Mouse (Mus musculus) heart, adult 11 months (tissue): ENCODE measurements around the gene Adam25.
"Not testable (repeated sequence)": the region's sequence is repeated elsewhere in the genome, so short reads cannot be mapped to it uniquely, and the experiment has no call there.

ENCODE experiments used
- DNase-seq: peaks from one replicate; pipeline ENCODE4 v3.0.0; 2022

The Adam25 gene

DNA sequence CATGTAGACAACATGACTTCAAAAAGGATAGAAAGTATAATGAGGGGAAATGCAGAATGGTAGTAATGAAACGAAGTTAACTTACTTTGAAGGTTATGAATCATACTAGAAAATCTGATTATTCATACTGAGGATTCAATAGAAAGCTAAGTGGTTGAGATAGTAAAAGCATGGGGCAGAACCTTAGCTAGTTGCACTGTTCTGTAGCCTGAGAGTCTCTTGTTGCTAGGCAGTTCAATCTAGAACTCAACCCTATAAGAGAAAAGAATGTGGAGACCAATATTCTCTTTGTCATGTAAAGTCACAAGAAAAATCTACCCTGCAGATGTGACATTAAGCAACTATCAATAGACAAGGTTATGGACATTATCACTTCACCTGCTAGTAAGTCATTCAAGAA, at the start of gene Adam25:
TSS of gene Adam25 (plus strand) at position 301 of the 400 bp plus-strand sequence.
- DNase-seq: not testable (repeated sequence)

DNA sequence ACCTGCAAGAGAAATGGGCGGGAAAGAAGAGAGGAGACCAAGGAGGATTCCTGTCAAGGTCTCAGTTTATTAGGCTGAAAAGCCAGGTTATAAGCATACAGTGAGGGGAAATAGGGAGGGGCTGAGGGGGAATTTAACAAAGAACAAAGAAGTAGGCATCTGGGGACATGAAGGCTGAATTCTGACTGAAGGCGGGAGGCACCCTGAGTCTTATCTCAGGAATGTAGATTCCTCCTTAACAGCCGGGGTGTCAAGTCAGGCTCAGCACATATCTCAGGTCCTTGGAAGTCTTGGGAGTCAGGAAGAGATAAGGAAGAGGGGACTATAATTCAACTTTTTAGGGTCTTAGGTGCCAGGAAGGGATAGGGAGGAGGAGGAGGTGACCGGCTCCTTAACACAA, 36.6 kb upstream of the Adam25 start:
- not testable (repeated sequence) for DNase-seq

DNA sequence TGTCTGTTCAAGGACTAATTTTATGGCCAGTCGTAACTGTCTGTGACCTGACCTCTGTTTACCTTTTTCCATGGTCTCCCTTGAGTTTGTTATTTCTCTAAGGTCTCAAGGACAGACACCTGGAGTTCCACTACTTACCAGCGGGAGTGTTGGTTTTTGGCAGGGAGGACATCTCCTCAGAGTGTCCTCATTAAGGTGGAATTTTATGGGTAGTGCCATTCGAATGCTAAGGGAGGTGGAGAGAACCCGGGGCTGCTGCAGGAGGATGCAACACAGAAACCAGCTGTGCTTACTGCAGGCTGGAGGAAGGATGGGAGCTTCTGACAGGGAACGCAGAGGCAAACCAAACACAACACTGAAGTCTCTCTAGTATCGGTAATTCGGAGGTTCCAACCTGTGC, 36.0 kb upstream of the Adam25 start:
- DNase-seq: no peak

DNA sequence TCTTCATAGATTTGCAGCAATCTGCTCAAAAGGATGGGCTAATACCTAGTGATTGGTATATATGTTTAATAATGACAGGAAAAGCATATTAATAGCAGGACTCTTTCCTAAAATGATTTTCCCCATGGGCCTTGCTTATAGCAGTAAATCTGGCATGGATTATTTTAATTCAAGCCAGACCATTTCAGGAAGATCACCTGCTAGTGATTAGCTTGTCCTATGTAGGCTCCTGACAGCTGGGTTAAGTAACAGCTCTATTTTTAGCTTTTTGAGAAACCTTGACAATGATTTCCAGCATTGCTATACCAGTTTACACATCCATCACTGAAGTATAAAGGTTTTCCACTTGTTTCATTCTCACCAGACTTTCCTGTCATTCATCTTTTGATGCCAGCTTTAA, 31.3 kb downstream of the Adam25 start:
- no peak for DNase-seq

DNA sequence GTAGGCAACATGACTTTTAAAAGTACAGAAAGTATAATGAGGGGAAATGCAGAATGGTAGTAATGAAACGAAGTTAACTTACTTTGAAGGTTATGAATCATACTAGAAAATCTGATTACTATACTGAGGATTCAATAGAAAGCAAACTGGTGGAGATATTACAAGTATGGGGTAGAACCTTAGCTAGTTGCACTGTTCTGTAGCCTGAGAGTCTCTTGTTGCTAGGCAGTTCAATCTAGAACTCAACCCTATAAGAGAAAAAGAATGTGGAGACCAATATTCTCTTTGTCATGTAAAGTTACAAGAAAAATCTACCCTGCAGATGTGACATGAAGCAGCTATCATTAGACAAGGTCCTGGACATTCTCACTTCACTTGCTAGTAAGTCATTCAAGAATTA, 41.0 kb downstream of the Adam25 start, which contains the start of gene Adam20:
TSS of gene Adam20 (plus strand) at position 301 of the 400 bp plus-strand sequence.
- not testable (repeated sequence) for DNase-seq

DNA sequence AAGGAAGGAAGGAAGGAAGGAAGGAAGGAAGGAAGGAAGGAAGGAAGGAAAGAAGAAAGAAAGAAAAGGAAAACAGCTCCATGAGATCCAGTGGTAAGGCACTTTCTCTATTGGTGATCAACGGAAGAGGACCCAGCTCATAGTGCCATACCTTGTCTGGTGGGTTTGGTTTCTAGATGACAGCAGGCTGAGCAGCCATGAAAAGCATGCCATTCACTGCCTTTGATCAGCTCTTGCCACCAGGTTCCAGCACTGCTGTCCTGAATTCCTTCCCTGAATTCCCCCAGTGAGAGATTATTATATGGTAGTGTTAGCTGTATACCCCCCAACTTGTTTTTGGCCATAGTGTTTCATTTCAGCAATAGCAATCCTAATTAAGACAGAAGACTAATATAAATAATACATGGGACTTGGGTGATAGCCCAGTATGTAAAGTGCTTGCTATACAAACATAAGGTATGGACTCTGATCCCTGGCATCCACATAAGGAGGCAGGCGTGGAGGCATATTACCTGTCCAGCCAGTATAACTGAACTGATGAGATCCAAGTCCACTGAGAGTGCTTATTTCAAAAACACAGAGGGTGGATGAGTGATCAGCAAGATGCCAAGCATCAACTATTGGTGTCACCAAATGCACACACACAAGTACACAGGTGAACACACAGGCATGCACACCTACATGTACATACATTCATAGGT, 51.5 kb downstream of the Adam25 start:
- DNase-seq: no peak
